ENCODE assay signal across 10 mouse cellular contexts in the genomic region with DNA sequence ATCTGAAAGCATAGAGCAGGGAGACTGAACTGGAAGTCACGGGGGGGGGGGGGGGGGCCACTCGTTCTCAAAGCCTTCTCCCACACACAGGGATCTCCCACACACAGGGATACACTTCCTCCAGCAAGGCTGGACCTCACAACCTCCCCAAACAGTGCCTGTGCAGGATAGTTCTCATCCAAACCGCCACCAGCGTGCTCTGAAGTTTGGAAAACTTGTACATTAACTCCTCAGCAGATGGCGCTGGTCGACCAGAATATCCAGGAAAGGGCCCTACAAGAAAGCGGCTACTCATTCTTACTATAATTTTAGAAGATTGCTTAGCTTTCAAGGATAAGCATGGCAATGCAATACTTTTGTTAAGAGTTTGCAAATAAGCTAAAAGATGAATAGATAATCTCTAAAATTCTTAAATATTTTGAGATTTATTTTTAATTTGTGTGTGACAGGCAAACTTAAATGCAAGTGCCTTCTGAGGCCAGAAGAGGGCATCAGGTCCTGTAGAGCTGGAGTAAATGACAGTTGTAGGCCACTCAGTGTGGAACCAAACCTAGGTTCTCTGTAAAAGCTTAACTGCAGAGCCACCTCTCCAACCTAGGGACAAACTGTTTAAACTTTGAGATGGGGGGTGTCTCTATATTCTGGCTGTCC. TPM values are rescaled to one million over a fixed set of nuclear protein-coding genes. Genes with fewer than 3 reads are reported as not detected.
A peak's percentile ranks its signal among the peaks of the same experiment; 100 is the strongest.
DNase-seq lines count a peak whose midpoint lies in the region; ATAC-seq and TF ChIP-seq lines count a peak whose summit lies in the region.
"Had no signal": no experiment of that assay in that cellular context is flagged by ENCODE, and none has a peak within 500 bp of the region (broad histone marks: within the 10 kb centered on the region; RNA-seq: fewer than 3 reads in every experiment).

No protein-coding gene starts in this region.

- peak; percentile 81 for ATAC-seq in megakaryocyte-erythroid progenitor cell, adult 5-6 weeks (replicated peaks; ENCODE audit: low FRiP score, low TSS enrichment, poor library complexity, severe bottlenecking)
- peak; percentile 59; the same call in 1 of the 2 replicates for ATAC-seq in stomach, embryonic 16.5 days (ENCODE audit: insufficient read depth, low FRiP score)

- 9% methylated on average over 7 of the region's 7 CpGs for WGBS in stomach, embryonic 16.5 days

- H3K27ac ChIP-seq in ES-Bruce4 (ENCODE audit: insufficient read depth, low read length) = no peak overlapping the region
- no peak overlapping the region for H3K27ac ChIP-seq in stomach, embryonic 16.5 days (ENCODE audit: low read length)
- H3K27ac ChIP-seq: liver, embryonic 15.5 days had no signal

- no peak for TF ChIP-seq EP300 in ES-Bruce4 (IDR thresholded peaks at IDR 0.05; ENCODE audit: insufficient read depth, low read depth, low read length)

- H3K9ac ChIP-seq in ES-Bruce4 (ENCODE audit: low read depth, poor library complexity, severe bottlenecking) = no peak overlapping the region
- H3K9ac ChIP-seq in stomach, embryonic 16.5 days (ENCODE audit: low read length) = no peak overlapping the region
- H3K9ac ChIP-seq: liver, embryonic 15.5 days had no signal

- intact Hi-C loops in heart, postnatal 36 days (cut with DNase I) = loop anchor here (1.0 kb wide), 2 partner anchors 77 to 353 kb away; no protein-coding TSS in a partner anchor

- H3K9me3 ChIP-seq in ES-Bruce4 (replicated peaks; ENCODE audit: control insufficient read depth, insufficient read depth, low read length, poor library complexity, severe bottlenecking) = no peaks in the 10 kb centered on the region
- H3K9me3 ChIP-seq in stomach, embryonic 16.5 days (replicated peaks; ENCODE audit: control insufficient read depth, low read length) = no peaks in the 10 kb centered on the region
- H3K9me3 ChIP-seq: liver, embryonic 15.5 days had no signal

- no peaks in the 10 kb centered on the region for H3K27me3 ChIP-seq in ES-Bruce4 (ENCODE audit: control insufficient read depth, insufficient read depth, low read length, poor library complexity, severe bottlenecking)
- no peaks in the 10 kb centered on the region for H3K27me3 ChIP-seq in stomach, embryonic 16.5 days (ENCODE audit: control insufficient read depth, insufficient read depth, low read length)
- H3K27me3 ChIP-seq: liver, embryonic 15.5 days had no signal

- peak; percentile 36 for DNase-seq in gastrocnemius, postnatal 10 days
- DNase-seq in gastrocnemius, postnatal 25 days = no peak
- peak; percentile 78 to 84 for DNase-seq in cerebellum, postnatal 14 days
- peak; percentile 33 to 52 for DNase-seq in heart, postnatal 36 days
- peak; percentile 30 to 38 for DNase-seq in layer of hippocampus, postnatal 36 days

- H3K36me3 ChIP-seq in ES-Bruce4 (ENCODE audit: control insufficient read depth, insufficient read depth, low read length, poor library complexity, severe bottlenecking) = peaks cover 15% of the 10 kb centered on the region
- no peaks in the 10 kb centered on the region; the same call in 1 of the 2 replicates for H3K36me3 ChIP-seq in stomach, embryonic 16.5 days (ENCODE audit: control insufficient read depth, insufficient read depth, low read length)

- TF ChIP-seq CTCF in ES-Bruce4 (IDR thresholded peaks at IDR 0.05; ENCODE audit: low read depth, low read length) = peak; percentile 36

- no peak overlapping the region for H3K4me3 ChIP-seq in ES-Bruce4 (ENCODE audit: low read depth, low read length)
- no peak overlapping the region for H3K4me3 ChIP-seq in stomach, embryonic 16.5 days (replicated peaks; ENCODE audit: low read length)
- H3K4me3 ChIP-seq: liver, embryonic 15.5 days had no signal

- no peak for TF ChIP-seq POLR2A in ES-Bruce4 (IDR thresholded peaks at IDR 0.05; ENCODE audit: insufficient read depth, low read length)

- H3K4me1 ChIP-seq in ES-Bruce4 (ENCODE audit: control insufficient read depth, insufficient read depth, low read length) = no peaks in the 10 kb centered on the region
- no peaks in the 10 kb centered on the region for H3K4me1 ChIP-seq in stomach, embryonic 16.5 days (ENCODE audit: control insufficient read depth, insufficient read depth, low read length)
- H3K4me1 ChIP-seq: liver, embryonic 15.5 days had no signal

- no peak overlapping the region for H3K4me2 ChIP-seq in stomach, embryonic 16.5 days (ENCODE audit: low read depth, low read length)
- H3K4me2 ChIP-seq: liver, embryonic 15.5 days had no signal

RNA-seq across cellular contexts. Expression of a gene that starts 23.5 kb away (rescaled TPM):
- not detected for total RNA-seq in gastrocnemius, postnatal 10 days (2021)
- not detected for total RNA-seq in gastrocnemius, postnatal 25 days (2021)
- polyA plus RNA-seq in ES-Bruce4 (2011; ENCODE audit: insufficient read depth, insufficient read length, low read depth, missing spikeins) = not detected in 2 replicates
- not detected for total RNA-seq in heart, postnatal 36 days (2021)
- not detected for total RNA-seq in layer of hippocampus, postnatal 36 days (2021)
- total RNA-seq in megakaryocyte-erythroid progenitor cell, adult 5-6 weeks (2014; fragmentation: Nextera tagmentation) = not detected in 2 replicates
- not detected in 2 replicates for total RNA-seq in megakaryocyte-erythroid progenitor cell, adult 5-6 weeks (2017)
- polyA plus RNA-seq in stomach, embryonic 16.5 days (2015; fragmentation: Nextera tagmentation; extraction: Ambion mirVana) = not detected in 2 replicates
- total RNA-seq: adrenal gland, adult 18-20 months had no signal
- polyA plus RNA-seq: liver, embryonic 15.5 days had no signal

RNA-seq across cellular contexts. Expression of a gene that starts 24.2 kb away (rescaled TPM):
- 10 to 100 TPM; 21.9 to 25.9 TPM for total RNA-seq in gastrocnemius, postnatal 10 days (2021)
- 10 to 100 TPM; 12.9 to 14.2 TPM for total RNA-seq in gastrocnemius, postnatal 25 days (2021)
- 163 and 165 TPM in 2 replicates for polyA plus RNA-seq in ES-Bruce4 (2011; ENCODE audit: insufficient read depth, insufficient read length, low read depth, missing spikeins)
- total RNA-seq in heart, postnatal 36 days (2021) = 10 to 100 TPM; 11.1 to 12.4 TPM
- total RNA-seq in layer of hippocampus, postnatal 36 days (2021) = 10 to 100 TPM; 31.0 to 31.7 TPM
- total RNA-seq in megakaryocyte-erythroid progenitor cell, adult 5-6 weeks (2014; fragmentation: Nextera tagmentation) = 53.8 and 62.9 TPM in 2 replicates
- total RNA-seq in megakaryocyte-erythroid progenitor cell, adult 5-6 weeks (2017) = 90.7 and 91.2 TPM in 2 replicates
- 53.0 and 67.3 TPM in 2 replicates for polyA plus RNA-seq in stomach, embryonic 16.5 days (2015; fragmentation: Nextera tagmentation; extraction: Ambion mirVana)
